Mouse (Mus musculus) naive thymus-derived CD4-positive, alpha-beta T cell, adult 5 months (primary cell): ENCODE data around the gene Crbn. TPM values are rescaled to one million over a fixed set of nuclear protein-coding genes. Genes with fewer than 3 reads are reported as not detected.

Experiments used
- polyA plus RNA-seq: library from polyadenylated mRNA; unstranded; fragments of 100-300 nt; shearing (Covaris generic); gene quantifications from one replicate; pipeline ENCODE4 v1.2.1, GENCODE M21; 2017

Crbn gene
- 368 TPM for polyA plus RNA-seq

GRCm38 (mm10) chr6:106799333-106800226, at the start of gene Crbn:
TSS of gene Crbn (minus strand) at chr6:106800077.

GRCm38 (mm10) chr6:106768640-106769289, 31.1 kb downstream of the Crbn start, which contains the start of gene Trnt1:
TSS of gene Trnt1 (plus strand) at chr6:106769120.

GRCm38 (mm10) chr6:106748887-106749388, 50.9 kb downstream of the Crbn start, which contains the start of gene Il5ra:
TSS of gene Il5ra (minus strand) at chr6:106749037.

Other genes with a start within 250 kb of the Crbn start
- not detected for gene Il5ra, start 51.0 kb downstream of the Crbn start, polyA plus RNA-seq
- gene Trnt1, start 31.0 kb downstream of the Crbn start, polyA plus RNA-seq: 157 TPM